Mouse (Mus musculus): ENCODE results near the gene Entpd3.

DNA sequence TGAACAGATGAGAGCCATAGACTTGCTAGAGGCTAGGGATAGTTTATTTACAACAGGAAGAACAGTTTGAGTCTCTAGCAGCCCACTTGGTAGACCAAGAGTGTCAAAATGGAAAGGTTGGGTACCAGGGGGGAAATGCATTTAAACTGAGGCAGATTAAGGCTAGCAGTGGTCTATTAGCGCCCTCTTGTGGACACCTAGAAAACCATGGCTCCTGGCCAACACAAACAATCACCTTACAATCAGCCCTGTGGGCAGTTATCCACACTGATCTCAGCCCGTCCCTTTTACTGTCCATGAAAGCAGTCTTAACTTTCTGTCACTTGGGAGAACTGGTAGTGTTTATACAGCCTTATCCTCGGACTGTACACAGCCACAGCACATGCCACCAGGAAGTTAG is 42.9 kb upstream of the Entpd3 start:
- peak; percentile 72; the same call in 1 of the 2 replicates for TF ChIP-seq CTCF (IDR thresholded peaks at IDR 0.05; ENCODE audit: extremely low read depth, insufficient read depth, insufficient read length, insufficient replicate concordance)
- TF ChIP-seq POLR2A (IDR thresholded peaks at IDR 0.05; ENCODE audit: low read depth, low read length), result no peak

Measured in spleen, adult 2 months (tissue).